In genomic region chr8:88792691-88793323, GRCm38 (mm10) we compare ENCODE assay signal across 9 mouse cellular contexts.
DNase-seq lines count a peak whose midpoint lies in the region; ATAC-seq and TF ChIP-seq lines count a peak whose summit lies in the region.
"Had no signal": no experiment of that assay in that cellular context is flagged by ENCODE, and none has a peak within 500 bp of the region (broad histone marks: within the 10 kb centered on the region; RNA-seq: fewer than 3 reads in every experiment).

No protein-coding gene starts in this region.

- H3K36me3 ChIP-seq in embryonic facial prominence, embryonic 14.5 days (ENCODE audit: control insufficient read depth, insufficient read depth, low read length): no peaks in the 10 kb centered on the region
- no peaks in the 10 kb centered on the region for H3K36me3 ChIP-seq in embryonic facial prominence, embryonic 10.5 days (replicated peaks)
- H3K36me3 ChIP-seq in limb, embryonic 12.5 days: no peaks in the 10 kb centered on the region
- no peaks in the 10 kb centered on the region for H3K36me3 ChIP-seq in limb, embryonic 10.5 days
- H3K36me3 ChIP-seq: heart, embryonic 15.5 days had no signal

- H3K9ac ChIP-seq in embryonic facial prominence, embryonic 14.5 days (ENCODE audit: low read depth, low read length): no peak overlapping the region
- H3K9ac ChIP-seq in limb, embryonic 12.5 days (replicated peaks): no peak overlapping the region
- H3K9ac ChIP-seq: heart, embryonic 15.5 days had no signal

- H3K27me3 ChIP-seq in embryonic facial prominence, embryonic 14.5 days (replicated peaks; ENCODE audit: control insufficient read depth, insufficient read depth, low read length): no peaks in the 10 kb centered on the region
- H3K27me3 ChIP-seq in embryonic facial prominence, embryonic 10.5 days (replicated peaks; ENCODE audit: low read depth, poor library complexity, severe bottlenecking): no peaks in the 10 kb centered on the region
- H3K27me3 ChIP-seq in limb, embryonic 12.5 days: no peaks in the 10 kb centered on the region
- no peaks in the 10 kb centered on the region for H3K27me3 ChIP-seq in limb, embryonic 10.5 days (ENCODE audit: low read depth, poor library complexity, severe bottlenecking)

- ATAC-seq in embryonic facial prominence, embryonic 14.5 days (ENCODE audit: low read depth): peak; percentile 41; the same call in 1 of the 2 replicates
- ATAC-seq in limb, embryonic 12.5 days (ENCODE audit: insufficient number of reproducible peaks, insufficient read depth, low FRiP score, low TSS enrichment, low read depth): no peak
- no peak for ATAC-seq in megakaryocyte-erythroid progenitor cell, adult 5-6 weeks (replicated peaks; ENCODE audit: low FRiP score, low TSS enrichment, poor library complexity, severe bottlenecking)

- H3K4me3 ChIP-seq in embryonic facial prominence, embryonic 14.5 days (ENCODE audit: low read depth, low read length): no peak overlapping the region
- no peak overlapping the region for H3K4me3 ChIP-seq in embryonic facial prominence, embryonic 10.5 days
- no peak overlapping the region for H3K4me3 ChIP-seq in limb, embryonic 12.5 days (replicated peaks)
- H3K4me3 ChIP-seq in limb, embryonic 10.5 days: no peak overlapping the region
- H3K4me3 ChIP-seq in olfactory bulb, adult 2 months (ENCODE audit: insufficient read depth, low read depth, low read length): no peak overlapping the region
- H3K4me3 ChIP-seq: heart, embryonic 15.5 days had no signal

- TF ChIP-seq POLR2A in olfactory bulb, adult 2 months (IDR thresholded peaks at IDR 0.05; ENCODE audit: insufficient read depth, low read depth, low read length): no peak

- 61% methylated on average over 8 of the region's 8 CpGs for WGBS in embryonic facial prominence, embryonic 14.5 days
- WGBS in embryonic facial prominence, embryonic 10.5 days: 76% methylated on average over 8 of the region's 8 CpGs
- 73% methylated on average over 8 of the region's 8 CpGs for WGBS in limb, embryonic 12.5 days
- WGBS in limb, embryonic 10.5 days: 87% methylated on average over 8 of the region's 8 CpGs
- WGBS in olfactory bulb, adult 2 months: 36% methylated on average over 8 of the region's 8 CpGs

- no peaks in the 10 kb centered on the region for H3K9me3 ChIP-seq in embryonic facial prominence, embryonic 14.5 days (ENCODE audit: control insufficient read depth, low read length)
- no peaks in the 10 kb centered on the region for H3K9me3 ChIP-seq in embryonic facial prominence, embryonic 10.5 days
- no peaks in the 10 kb centered on the region for H3K9me3 ChIP-seq in limb, embryonic 12.5 days
- no peaks in the 10 kb centered on the region for H3K9me3 ChIP-seq in limb, embryonic 10.5 days (replicated peaks)
- H3K9me3 ChIP-seq: heart, embryonic 15.5 days had no signal

- no peak overlapping the region for H3K27ac ChIP-seq in embryonic facial prominence, embryonic 14.5 days (replicated peaks; ENCODE audit: low read depth, low read length)
- H3K27ac ChIP-seq in embryonic facial prominence, embryonic 10.5 days (replicated peaks): no peak overlapping the region
- H3K27ac ChIP-seq in limb, embryonic 12.5 days: peak overlapping the region; percentile 4; the same call in 1 of the 2 replicates
- H3K27ac ChIP-seq in limb, embryonic 10.5 days: no peak overlapping the region
- H3K27ac ChIP-seq in olfactory bulb, adult 2 months (ENCODE audit: insufficient read depth, low read depth, low read length): peak overlapping the region; percentile 95
- H3K27ac ChIP-seq: heart, embryonic 15.5 days had no signal

- H3K4me1 ChIP-seq in embryonic facial prominence, embryonic 14.5 days (ENCODE audit: control insufficient read depth, insufficient read depth, low read length): no peaks in the 10 kb centered on the region
- no peaks in the 10 kb centered on the region for H3K4me1 ChIP-seq in embryonic facial prominence, embryonic 10.5 days
- peaks cover 10% of the 10 kb centered on the region; the same call in 1 of the 2 replicates for H3K4me1 ChIP-seq in limb, embryonic 12.5 days (replicated peaks)
- no peaks in the 10 kb centered on the region; the same call in 1 of the 2 replicates for H3K4me1 ChIP-seq in limb, embryonic 10.5 days
- H3K4me1 ChIP-seq in olfactory bulb, adult 2 months (ENCODE audit: control insufficient read depth, insufficient read depth, low read length): peaks cover 29% of the 10 kb centered on the region
- H3K4me1 ChIP-seq: heart, embryonic 15.5 days had no signal

- peak; percentile 70 for DNase-seq in embryonic facial prominence, embryonic 14.5 days (ENCODE audit: low spot score)
- DNase-seq in embryonic facial prominence, embryonic 10.5 days (ENCODE audit: low spot score): no peak
- DNase-seq in limb, embryonic 10.5 days (ENCODE audit: low spot score): no peak
- peak; percentile 7 for DNase-seq in forelimb bud, embryonic 11.5 days (ENCODE audit: low read depth, low spot score)
- DNase-seq in c-Kit-positive CD71-positive TER-119-positive erythroid progenitor cells, embryonic 14.5 days (ENCODE audit: low spot score): no peak

- H3K4me2 ChIP-seq in embryonic facial prominence, embryonic 14.5 days (ENCODE audit: low read depth, low read length): no peak overlapping the region
- no peak overlapping the region for H3K4me2 ChIP-seq in limb, embryonic 12.5 days
- H3K4me2 ChIP-seq: heart, embryonic 15.5 days had no signal

- TF ChIP-seq CTCF in olfactory bulb, adult 2 months (IDR thresholded peaks at IDR 0.05; ENCODE audit: insufficient read depth, low read depth, low read length): no peak

Comparison
In these comparisons a context has a peak if more than half of its experiments do, and no peak if none do; other contexts are left out.
1. DNase-seq: peak in embryonic facial prominence, embryonic 14.5 days (single experiment) and forelimb bud, embryonic 11.5 days (single experiment); none in embryonic facial prominence, embryonic 10.5 days (single experiment), limb, embryonic 10.5 days (single experiment) and c-Kit-positive CD71-positive TER-119-positive erythroid progenitor cells, embryonic 14.5 days (single experiment).
2. H3K27ac ChIP-seq: peak in limb, embryonic 12.5 days (single experiment) and olfactory bulb, adult 2 months (single experiment); none in embryonic facial prominence, embryonic 14.5 days (single experiment), embryonic facial prominence, embryonic 10.5 days (single experiment) and limb, embryonic 10.5 days (single experiment).